Mouse (Mus musculus) G1E (cell line): ENCODE data around the gene Tmem251.

Experiments used
- CTCF ChIP-seq: IDR thresholded peaks from 2 replicates; pipeline ENCODE4 v1.5.1; 2012; ENCODE audit warnings: low read depth, low read length, inconsistent platforms, mixed read lengths
- GATA1 ChIP-seq: IDR thresholded peaks from 2 replicates; pipeline ENCODE4 v1.6.1; 2012; ENCODE audit warnings: borderline replicate concordance, low read length, inconsistent platforms, mixed read lengths

- no peak for TF ChIP-seq CTCF
- no peak for TF ChIP-seq GATA1
Measured at GRCm38 (mm10) chr12:102742056-102742455, 1.5 kb upstream of the Tmem251 start.
